ENCODE assay signal across 8 mouse cellular contexts in the genomic region with DNA sequence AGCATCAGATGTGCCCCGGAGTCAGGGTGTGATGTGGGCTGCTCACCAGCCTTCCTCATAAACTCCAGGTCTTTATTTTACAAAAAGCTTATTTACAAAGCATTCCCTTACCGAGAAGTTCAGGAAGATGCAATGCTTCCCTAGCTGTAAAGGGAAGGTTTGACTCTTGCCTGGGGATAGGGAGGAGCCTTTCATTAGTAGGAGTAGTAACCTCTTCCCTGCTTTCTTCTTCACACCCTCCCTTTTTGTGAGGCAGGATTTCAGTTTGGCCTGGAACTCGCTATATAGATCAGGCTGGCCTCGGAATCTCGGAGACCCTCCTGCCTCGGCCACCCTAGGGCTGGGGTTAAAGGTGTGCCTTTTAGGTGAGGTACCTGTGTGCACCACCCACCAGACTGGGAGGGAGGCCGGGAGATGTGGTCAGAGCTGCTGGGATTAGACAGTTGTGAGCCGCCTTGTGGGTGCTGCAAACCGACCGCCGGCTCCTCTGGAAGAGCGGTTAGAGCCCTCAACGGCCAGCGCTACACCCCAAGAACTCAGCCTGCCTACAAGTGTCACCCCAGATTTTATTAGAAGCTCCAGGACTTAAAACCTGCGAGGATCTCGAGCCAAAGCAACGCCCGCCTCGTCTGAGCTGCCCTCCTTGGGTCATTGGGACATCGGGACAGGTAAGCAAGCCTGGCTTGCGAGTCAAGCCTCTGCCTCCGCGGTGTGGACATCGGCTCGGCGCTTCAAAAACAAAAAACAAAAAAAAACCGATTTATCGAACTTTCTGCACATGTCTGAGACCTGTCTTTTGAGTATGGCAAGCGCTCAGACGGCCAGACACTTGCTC. TPM values are rescaled to one million over a fixed set of nuclear protein-coding genes. Genes with fewer than 3 reads are reported as not detected.
DNase-seq lines count a peak whose midpoint lies in the region; ATAC-seq lines count a peak whose summit lies in the region.

Gene Aebp2, plus strand, starts transcription at position 273 of the 835 bp plus-strand sequence.

- H3K9me3 ChIP-seq in forebrain, embryonic 16.5 days (ENCODE audit: control insufficient read depth, low read length) = no peaks in the 10 kb centered on the region
- H3K9me3 ChIP-seq in midbrain, embryonic 13.5 days = no peaks in the 10 kb centered on the region

- peak within 1 kb of the TSS; percentile 96 for H3K27ac ChIP-seq in forebrain, embryonic 16.5 days (ENCODE audit: low read length)
- H3K27ac ChIP-seq in midbrain, embryonic 13.5 days = peak within 1 kb of the TSS; percentile 95

- intact Hi-C loops in left cerebral cortex, postnatal 14 days (cut with DNase I) = no loop called here

- peak; percentile 3; the same call in 1 of the 2 replicates for ATAC-seq in forebrain, embryonic 16.5 days
- peak in 1 of 2 experiments; percentile 61; a peak in 2 of 4 replicates for ATAC-seq in hematopoietic stem cell, adult 5-6 weeks (replicated peaks in 1 of 2; ENCODE audit: insufficient read depth in 1 of 2, low FRiP score in 2 of 2, low TSS enrichment in 1 of 2, low read depth in 1 of 2, poor library complexity in 2 of 2, severe bottlenecking in 2 of 2)
- ATAC-seq in midbrain, embryonic 13.5 days = peak; percentile 7; the same call in 1 of the 2 replicates

- H3K27me3 ChIP-seq in forebrain, embryonic 16.5 days (replicated peaks; ENCODE audit: control insufficient read depth, insufficient read depth, low read length) = no peaks in the 10 kb centered on the region
- 0 out of 2 replicates have a peak, but pooled peaks cover 5% of the 10 kb centered on the region for H3K27me3 ChIP-seq in midbrain, embryonic 13.5 days

- 50% methylated on average over 30 of the region's 30 CpGs for WGBS in forebrain, embryonic 16.5 days
- 49% methylated on average over 30 of the region's 30 CpGs for WGBS in midbrain, embryonic 13.5 days

- DNase-seq in right cerebral cortex, postnatal 10 days (ENCODE audit: low spot score in 2 of 2) = peak; percentile 44 to 55
- DNase-seq in right cerebral cortex, postnatal 25 days = no peak
- no peak for DNase-seq in adrenal gland, postnatal 4 days (ENCODE audit: low spot score in 2 of 2)
- no peak for DNase-seq in left cerebral cortex, postnatal 14 days (ENCODE audit: low spot score in 2 of 2)
- DNase-seq in retina, embryonic 14.5 days (ENCODE audit: low spot score) = no peak

- H3K4me2 ChIP-seq in forebrain, embryonic 16.5 days (ENCODE audit: low read length) = peak within 1 kb of the TSS; percentile 57
- H3K4me2 ChIP-seq in midbrain, embryonic 13.5 days (replicated peaks) = peak within 1 kb of the TSS; percentile 88

- peaks cover 28% of the 10 kb centered on the region for H3K4me1 ChIP-seq in forebrain, embryonic 16.5 days (replicated peaks; ENCODE audit: control insufficient read depth, insufficient read depth, low read length)
- H3K4me1 ChIP-seq in midbrain, embryonic 13.5 days (replicated peaks) = peaks cover 34% of the 10 kb centered on the region

- H3K36me3 ChIP-seq in forebrain, embryonic 16.5 days (ENCODE audit: control insufficient read depth, insufficient read depth) = no peaks in the 10 kb centered on the region
- no peaks in the 10 kb centered on the region for H3K36me3 ChIP-seq in midbrain, embryonic 13.5 days

- peak within 1 kb of the TSS; percentile 98 for H3K9ac ChIP-seq in forebrain, embryonic 16.5 days (replicated peaks; ENCODE audit: low read depth, low read length)
- H3K9ac ChIP-seq in midbrain, embryonic 13.5 days (replicated peaks) = peak within 1 kb of the TSS; percentile 99

- H3K4me3 ChIP-seq in forebrain, embryonic 16.5 days (replicated peaks; ENCODE audit: low read length) = peak within 1 kb of the TSS; percentile 98
- peak within 1 kb of the TSS; percentile 100 for H3K4me3 ChIP-seq in midbrain, embryonic 13.5 days (replicated peaks)

RNA-seq across cellular contexts. Expression of gene Aebp2, which starts in this region (rescaled TPM):
- 10 to 100 TPM; 63.1 TPM for total RNA-seq in adrenal gland, postnatal 4 days (2021)
- polyA plus RNA-seq in forebrain, embryonic 16.5 days (2015; fragmentation: Nextera tagmentation; extraction: Ambion mirVana) = 6.5 TPM in 2 replicates
- 78.8 and 112 TPM in 2 replicates for total RNA-seq in hematopoietic stem cell, adult 5-6 weeks (2017)
- 10 to 100 TPM; 47.1 to 52.9 TPM for total RNA-seq in left cerebral cortex, postnatal 14 days (2021)
- polyA plus RNA-seq in midbrain, embryonic 13.5 days (2015; fragmentation: Nextera tagmentation; extraction: Ambion mirVana) = 11.3 and 11.7 TPM in 2 replicates

Comparison
In these comparisons a context has a peak if more than half of its experiments do, and no peak if none do; other contexts are left out.
1. DNase-seq: peak in right cerebral cortex, postnatal 10 days (2 of 2); none in right cerebral cortex, postnatal 25 days (single experiment), adrenal gland, postnatal 4 days (0 of 2), left cerebral cortex, postnatal 14 days (0 of 2) and retina, embryonic 14.5 days (single experiment).